Mouse (Mus musculus): ENCODE measurements around the gene Vcam1. TPM values are rescaled to one million over a fixed set of nuclear protein-coding genes. Genes with fewer than 3 reads are reported as not detected.

Gene Vcam1
- polyA plus RNA-seq, 1 experiment from 2014 or later = 117 TPM

GRCm38 (mm10) chr3:116129841-116130595 is 530 bp upstream of the Vcam1 start:
- Histone ChIP-seq H3K27me3 (ENCODE audit: control insufficient read depth, insufficient read depth, low read depth, low read length) (no peaks in the 10 kb centered on the region), H3K9me3 (ENCODE audit: control insufficient read depth, low read length) (no peaks in the 10 kb centered on the region), H3K9ac (ENCODE audit: low read length) (no peak overlapping the region), H3K4me1 (replicated peaks; ENCODE audit: control insufficient read depth, insufficient read depth, low read length) (no peaks in the 10 kb centered on the region; the same call in 1 of the 2 replicates), H3K4me3 (ENCODE audit: low read length) (no peak overlapping the region), H3K36me3 (ENCODE audit: control insufficient read depth, insufficient read depth, low read length) (no peaks in the 10 kb centered on the region), H3K4me2 (ENCODE audit: low read depth, low read length) (peak overlapping the region; percentile 56; the same call in 1 of the 2 replicates), H3K27ac (ENCODE audit: low read length) (no peak overlapping the region)
- no peak for ATAC-seq (ENCODE audit: low read depth)
- 26% methylated on average over 4 of the region's 4 CpGs for WGBS

- Histone ChIP-seq H3K4me1 (replicated peaks; ENCODE audit: control insufficient read depth, insufficient read depth, low read length) (no peaks in the 10 kb centered on the region; the same call in 1 of the 2 replicates), H3K9ac (ENCODE audit: low read length) (peak overlapping the region; percentile 67), H3K27me3 (ENCODE audit: control insufficient read depth, insufficient read depth, low read depth, low read length) (no peaks in the 10 kb centered on the region), H3K4me2 (ENCODE audit: low read depth, low read length) (peak overlapping the region; percentile 56), H3K9me3 (ENCODE audit: control insufficient read depth, low read length) (no peaks in the 10 kb centered on the region), H3K36me3 (ENCODE audit: control insufficient read depth, insufficient read depth, low read length) (peaks cover 4% of the 10 kb centered on the region), H3K27ac (ENCODE audit: low read length) (peak overlapping the region; percentile 84), H3K4me3 (ENCODE audit: low read length) (peak overlapping the region; percentile 56)
- WGBS = 40% methylated on average over 18 of the region's 18 CpGs
- ATAC-seq (ENCODE audit: low read depth) = peak; percentile 68
These were observed 930 bp downstream of the Vcam1 start for GRCm38 (mm10) chr3:116128311-116129204.

GRCm38 (mm10) chr3:116127836-116128235 is 1.7 kb downstream of the Vcam1 start:
- no peaks in the 10 kb centered on the region for H3K27me3 ChIP-seq (ENCODE audit: control insufficient read depth, insufficient read depth, low read depth, low read length)
- peak overlapping the region; percentile 56 for H3K4me3 ChIP-seq (ENCODE audit: low read length)
- H3K4me2 ChIP-seq (ENCODE audit: low read depth, low read length) = peak overlapping the region; percentile 56
- no peaks in the 10 kb centered on the region; the same call in 1 of the 2 replicates for H3K4me1 ChIP-seq (replicated peaks; ENCODE audit: control insufficient read depth, insufficient read depth, low read length)
- peak overlapping the region; percentile 84 for H3K27ac ChIP-seq (ENCODE audit: low read length)
- 46% methylated on average over 3 of the region's 3 CpGs for WGBS
- H3K36me3 ChIP-seq (ENCODE audit: control insufficient read depth, insufficient read depth, low read length) = peaks cover 4% of the 10 kb centered on the region
- H3K9me3 ChIP-seq (ENCODE audit: control insufficient read depth, low read length) = no peaks in the 10 kb centered on the region
- no peak for ATAC-seq (ENCODE audit: low read depth)
- peak overlapping the region; percentile 51; the same call in 1 of the 2 replicates for H3K9ac ChIP-seq (ENCODE audit: low read length)

- Histone ChIP-seq H3K36me3 (ENCODE audit: control insufficient read depth, insufficient read depth, low read length) (peaks cover 4% of the 10 kb centered on the region), H3K9ac (ENCODE audit: low read length) (peak overlapping the region; percentile 54), H3K27ac (ENCODE audit: low read length) (peak overlapping the region; percentile 58), H3K9me3 (ENCODE audit: control insufficient read depth, low read length) (no peaks in the 10 kb centered on the region), H3K27me3 (ENCODE audit: control insufficient read depth, insufficient read depth, low read depth, low read length) (no peaks in the 10 kb centered on the region), H3K4me3 (ENCODE audit: low read length) (peak overlapping the region; percentile 40), H3K4me2 (ENCODE audit: low read depth, low read length) (peak overlapping the region; percentile 50), H3K4me1 (replicated peaks; ENCODE audit: control insufficient read depth, insufficient read depth, low read length) (peaks cover 2% of the 10 kb centered on the region; the same call in 1 of the 2 replicates)
- 19% methylated on average over 2 of the region's 2 CpGs for WGBS
- ATAC-seq (ENCODE audit: low read depth) = no peak
These were observed 2.2 kb downstream of the Vcam1 start for GRCm38 (mm10) chr3:116127281-116127680.

GRCm38 (mm10) chr3:116126508-116127190 is 2.8 kb downstream of the Vcam1 start:
- peak; percentile 28 for ATAC-seq (ENCODE audit: low read depth)
- peak overlapping the region; percentile 50 for H3K9ac ChIP-seq (ENCODE audit: low read length)
- peak overlapping the region; percentile 50 for H3K4me2 ChIP-seq (ENCODE audit: low read depth, low read length)
- peak overlapping the region; percentile 40 for H3K4me3 ChIP-seq (ENCODE audit: low read length)
- peak overlapping the region; percentile 52 for H3K27ac ChIP-seq (ENCODE audit: low read length)
- H3K9me3 ChIP-seq (ENCODE audit: control insufficient read depth, low read length) = no peaks in the 10 kb centered on the region
- WGBS = 46% methylated on average over 7 of the region's 7 CpGs
- H3K27me3 ChIP-seq (ENCODE audit: control insufficient read depth, insufficient read depth, low read depth, low read length) = no peaks in the 10 kb centered on the region
- H3K4me1 ChIP-seq (replicated peaks; ENCODE audit: control insufficient read depth, insufficient read depth, low read length) = peaks cover 2% of the 10 kb centered on the region; the same call in 1 of the 2 replicates
- H3K36me3 ChIP-seq (ENCODE audit: control insufficient read depth, insufficient read depth, low read length) = peaks cover 4% of the 10 kb centered on the region

GRCm38 (mm10) chr3:116126070-116126469 is 3.4 kb downstream of the Vcam1 start:
- no peak overlapping the region for H3K27ac ChIP-seq (ENCODE audit: low read length)
- peak overlapping the region; percentile 50 for H3K4me2 ChIP-seq (ENCODE audit: low read depth, low read length)
- WGBS = 46% methylated on average over 4 of the region's 4 CpGs
- peaks cover 4% of the 10 kb centered on the region for H3K36me3 ChIP-seq (ENCODE audit: control insufficient read depth, insufficient read depth, low read length)
- no peaks in the 10 kb centered on the region for H3K27me3 ChIP-seq (ENCODE audit: control insufficient read depth, insufficient read depth, low read depth, low read length)
- peak overlapping the region; percentile 40 for H3K4me3 ChIP-seq (ENCODE audit: low read length)
- no peak overlapping the region for H3K9ac ChIP-seq (ENCODE audit: low read length)
- ATAC-seq (ENCODE audit: low read depth) = no peak
- H3K9me3 ChIP-seq (ENCODE audit: control insufficient read depth, low read length) = no peaks in the 10 kb centered on the region
- H3K4me1 ChIP-seq (replicated peaks; ENCODE audit: control insufficient read depth, insufficient read depth, low read length) = peaks cover 2% of the 10 kb centered on the region; the same call in 1 of the 2 replicates

- peaks cover 4% of the 10 kb centered on the region for H3K36me3 ChIP-seq (ENCODE audit: control insufficient read depth, insufficient read depth, low read length)
- ATAC-seq (ENCODE audit: low read depth) = no peak
- 86% methylated on average over 3 of the region's 3 CpGs for WGBS
These were observed 5.7 kb downstream of the Vcam1 start for GRCm38 (mm10) chr3:116123827-116124226.

GRCm38 (mm10) chr3:116122696-116123095 is 6.8 kb downstream of the Vcam1 start:
- no peak overlapping the region for H3K4me3 ChIP-seq (ENCODE audit: low read length)
- H3K4me2 ChIP-seq (ENCODE audit: low read depth, low read length) = no peak overlapping the region
- H3K27ac ChIP-seq (ENCODE audit: low read length) = peak overlapping the region; percentile 49
- WGBS = 68% methylated on average over 4 of the region's 4 CpGs
- H3K27me3 ChIP-seq (ENCODE audit: control insufficient read depth, insufficient read depth, low read depth, low read length) = no peaks in the 10 kb centered on the region
- no peak for ATAC-seq (ENCODE audit: low read depth)
- no peaks in the 10 kb centered on the region for H3K9me3 ChIP-seq (ENCODE audit: control insufficient read depth, low read length)
- H3K9ac ChIP-seq (ENCODE audit: low read length) = no peak overlapping the region
- H3K4me1 ChIP-seq (replicated peaks; ENCODE audit: control insufficient read depth, insufficient read depth, low read length) = peaks cover 2% of the 10 kb centered on the region; the same call in 1 of the 2 replicates
- peaks cover 4% of the 10 kb centered on the region for H3K36me3 ChIP-seq (ENCODE audit: control insufficient read depth, insufficient read depth, low read length)

More at GRCm38 (mm10) chr3:116123827-116124226, 5.7 kb downstream of the Vcam1 start:
- Histone ChIP-seq H3K27me3 (ENCODE audit: control insufficient read depth, insufficient read depth, low read depth, low read length) (no peaks in the 10 kb centered on the region), H3K9me3 (ENCODE audit: control insufficient read depth, low read length) (no peaks in the 10 kb centered on the region), H3K27ac (ENCODE audit: low read length) (no peak overlapping the region), H3K4me2 (ENCODE audit: low read depth, low read length) (no peak overlapping the region), H3K4me3 (ENCODE audit: low read length) (no peak overlapping the region), H3K4me1 (replicated peaks; ENCODE audit: control insufficient read depth, insufficient read depth, low read length) (peaks cover 2% of the 10 kb centered on the region; the same call in 1 of the 2 replicates), H3K9ac (ENCODE audit: low read length) (no peak overlapping the region)

Measured in lung, embryonic 16.5 days (tissue).